Mouse (Mus musculus): ENCODE measurements around the gene Fgf8.

GRCm38 (mm10) chr19:45748691-45749242 is 6.1 kb upstream of the Fgf8 start:
- TF ChIP-seq CTCF (IDR thresholded peaks at IDR 0.05; ENCODE audit: control insufficient read depth, insufficient read depth, low read length) (no peak), POLR2A (IDR thresholded peaks at IDR 0.05; ENCODE audit: borderline replicate concordance, control insufficient read depth, low read depth, low read length) (no peak)

All from bone marrow, adult 2 months (tissue).